Mouse (Mus musculus) heart, embryonic 12.5 days (tissue): Measurements from ENCODE around the gene Rnf207. TPM values are rescaled to one million over a fixed set of nuclear protein-coding genes. Genes with fewer than 3 reads are reported as not detected.

Experiments used
- ATAC-seq: fragments of 200-750 bp; cut with Nextera tagmentation; 2 replicates; pipeline ENCODE4 v1.8.0; 2017; ENCODE audit warnings: moderate TSS enrichment, moderate library complexity; ENCODE audit not compliant: insufficient number of reproducible peaks, low FRiP score
- H3K27ac ChIP-seq: fragments of 300-500 bp; sonication (generic); 2 replicates; pipeline ENCODE4 v1.5.1; 2016; ENCODE audit warnings: mild to moderate bottlenecking, moderate library complexity; ENCODE audit not compliant: poor library complexity, severe bottlenecking
- H3K27me3 ChIP-seq: fragments of 300-500 bp; sonication (generic); replicated peaks from 2 replicates; pipeline ENCODE4 v1.6.1; 2016; ENCODE audit warnings: mild to moderate bottlenecking, moderate library complexity
- H3K36me3 ChIP-seq: fragments of 300-500 bp; sonication (generic); 2 replicates; pipeline ENCODE4 v1.6.1; 2016; ENCODE audit warnings: mild to moderate bottlenecking, moderate library complexity
- H3K4me1 ChIP-seq: fragments of 300-500 bp; sonication (generic); replicated peaks from 2 replicates; pipeline ENCODE4 v1.6.1; 2016; ENCODE audit warnings: mild to moderate bottlenecking
- H3K4me2 ChIP-seq: fragments of 300-500 bp; sonication (generic); 2 replicates; pipeline ENCODE4 v1.6.1; 2016; ENCODE audit warnings: mild to moderate bottlenecking, moderate library complexity
- H3K4me3 ChIP-seq: fragments of 300-500 bp; sonication (generic); 2 replicates; pipeline ENCODE4 v1.5.1; 2016; ENCODE audit warnings: mild to moderate bottlenecking
- H3K9ac ChIP-seq: fragments of 300-500 bp; sonication (generic); 2 replicates; pipeline ENCODE4 v1.6.1; 2016; ENCODE audit warnings: mild to moderate bottlenecking, moderate library complexity
- H3K9me3 ChIP-seq: fragments of 300-500 bp; sonication (generic); replicated peaks from 2 replicates; pipeline ENCODE4 v1.6.1; 2016; ENCODE audit warnings: mild to moderate bottlenecking, moderate library complexity
- WGBS: fragments of 180-500 bp; shearing (Covaris S2); methylation state at CpG from one replicate; pipeline ENCODE4 v1.1.7; 2016; 5-methylcytosine and 5-hydroxymethylcytosine counted together
- polyA plus RNA-seq: library from polyadenylated mRNA; unstranded; fragments of >200 nt; fragmentation: Nextera tagmentation; extraction: Ambion mirVana; gene quantifications from 2 replicates; pipeline ENCODE4 v1.2.1, GENCODE M21; 2016

Gene Rnf207
- polyA plus RNA-seq, 1 experiment from 2014 or later, result 56.5 TPM

GRCm38 (mm10) chr4:152262187-152262586 lies 56.6 kb downstream of the Rnf207 start:
- H3K36me3 ChIP-seq, result peaks cover 18% of the 10 kb centered on the region
- H3K27ac ChIP-seq, result peak overlapping the region; percentile 88
- H3K27me3 ChIP-seq, result no peaks in the 10 kb centered on the region
- WGBS, result 33% methylated on average over 9 of the region's 9 CpGs
- H3K4me3 ChIP-seq, result no peak overlapping the region
- H3K4me1 ChIP-seq, result peaks cover 79% of the 10 kb centered on the region
- no peaks in the 10 kb centered on the region for H3K9me3 ChIP-seq
- peak overlapping the region; percentile 15; the same call in 1 of the 2 replicates for H3K9ac ChIP-seq
- ATAC-seq, result 0 out of 2 replicates have a peak, but pooled peaks have one; percentile 13
- peak overlapping the region; percentile 39 for H3K4me2 ChIP-seq

GRCm38 (mm10) chr4:152260451-152260850 lies 58.3 kb downstream of the Rnf207 start:
- ATAC-seq, result no peak
- peaks cover 85% of the 10 kb centered on the region for H3K4me1 ChIP-seq
- no peaks in the 10 kb centered on the region for H3K27me3 ChIP-seq
- H3K27ac ChIP-seq, result no peak overlapping the region
- H3K36me3 ChIP-seq, result peaks cover 16% of the 10 kb centered on the region
- H3K9ac ChIP-seq, result no peak overlapping the region
- no peak overlapping the region for H3K4me2 ChIP-seq
- WGBS, result 90% methylated on average over 8 of the region's 8 CpGs
- no peaks in the 10 kb centered on the region for H3K9me3 ChIP-seq
- no peak overlapping the region for H3K4me3 ChIP-seq

GRCm38 (mm10) chr4:152257070-152257469 lies 61.7 kb downstream of the Rnf207 start:
- ATAC-seq, result peak; percentile 51; the same call in 1 of the 2 replicates
- H3K36me3 ChIP-seq, result 0 out of 2 replicates have a peak, but pooled peaks cover 8% of the 10 kb centered on the region
- 8% methylated on average over 6 of the region's 6 CpGs for WGBS
- peaks cover 87% of the 10 kb centered on the region for H3K4me1 ChIP-seq
- peak overlapping the region; percentile 71 for H3K27ac ChIP-seq
- no peak overlapping the region; the same call in 1 of the 2 replicates for H3K9ac ChIP-seq
- H3K4me2 ChIP-seq, result peak overlapping the region; percentile 20; the same call in 1 of the 2 replicates
- H3K4me3 ChIP-seq, result no peak overlapping the region
- H3K9me3 ChIP-seq, result no peaks in the 10 kb centered on the region
- no peaks in the 10 kb centered on the region for H3K27me3 ChIP-seq

Other genes starting within 250 kb of the Rnf207 start
- gene Plekhg5, start 246.5 kb downstream of the Rnf207 start, polyA plus RNA-seq, result 13.6 and 14.1 TPM in 2 replicates
- gene Tnfrsf25, start 203.1 kb downstream of the Rnf207 start, polyA plus RNA-seq, result 0.86 and 1.1 TPM in 2 replicates
- 1.3 and 1.6 TPM in 2 replicates for gene Espn, start 166.6 kb downstream of the Rnf207 start, polyA plus RNA-seq
- gene Hes2, start 160.1 kb downstream of the Rnf207 start, polyA plus RNA-seq, result not detected in 2 replicates
- gene Acot7, start 140.9 kb downstream of the Rnf207 start, polyA plus RNA-seq, result 63.4 and 64.6 TPM in 2 replicates
- gene Gpr153, start 44.8 kb downstream of the Rnf207 start, polyA plus RNA-seq, result 11.9 and 14.0 TPM in 2 replicates
- not detected in 2 replicates for gene Hes3, start 27.3 kb downstream of the Rnf207 start, polyA plus RNA-seq
- gene Icmt, start 21.8 kb downstream of the Rnf207 start, polyA plus RNA-seq, result 24.0 and 25.4 TPM in 2 replicates
- gene Rpl22, start 6.7 kb upstream of the Rnf207 start, polyA plus RNA-seq, result 278 and 280 TPM in 2 replicates
- 0.08 TPM in 1 of 2 replicates, not detected in the other for gene Chd5, start 19.7 kb upstream of the Rnf207 start, polyA plus RNA-seq
- 2.6 and 2.7 TPM in 2 replicates for gene Nphp4, start 157.7 kb upstream of the Rnf207 start, polyA plus RNA-seq
- 5.2 and 5.6 TPM in 2 replicates for gene Kcnab2, start 158.9 kb upstream of the Rnf207 start, polyA plus RNA-seq